Mouse (Mus musculus) spleen, adult 2 months (tissue): ENCODE measurements around the gene Ccdc152. TPM values are rescaled to one million over a fixed set of nuclear protein-coding genes. Genes with fewer than 3 reads are reported as not detected.

ENCODE experiments used
- DNase-seq, 2 experiments: peaks; one replicate each; pipeline versions ENCODE4 v3.0.0 to v3.0.0-alpha.2; 2012 to 2021; ENCODE audit warnings: low spot score in 2 of 2, low read depth in 1 of 2
- H3K27ac ChIP-seq: fragments of 200-500 bp; 2 replicates; pipeline ENCODE4 v1.5.1; 2012; ENCODE audit warnings: low read length, inconsistent platforms; ENCODE audit not compliant: insufficient read depth
- H3K27me3 ChIP-seq: fragments of 200-500 bp; 2 replicates; pipeline ENCODE4 v1.6.1; 2012; ENCODE audit warnings: mild to moderate bottlenecking, moderate library complexity, low read length, inconsistent platforms; ENCODE audit not compliant: control insufficient read depth, insufficient read depth
- H3K36me3 ChIP-seq: fragments of 200-500 bp; 2 replicates; pipeline ENCODE4 v1.6.1; 2012; ENCODE audit warnings: mild to moderate bottlenecking, low read length, inconsistent platforms; ENCODE audit not compliant: control insufficient read depth, insufficient read depth
- H3K4me1 ChIP-seq: fragments of 200-500 bp; 2 replicates; pipeline ENCODE4 v1.6.1; 2011; ENCODE audit warnings: inconsistent platforms; ENCODE audit not compliant: control insufficient read depth, insufficient read depth, insufficient read length
- H3K4me3 ChIP-seq: fragments of 200-500 bp; 2 replicates; pipeline ENCODE4 v1.5.1; 2011; ENCODE audit warnings: mild to moderate bottlenecking, inconsistent platforms; ENCODE audit not compliant: insufficient read depth, insufficient read length; ENCODE audit errors: extremely low read depth
- CTCF ChIP-seq: fragments of 200-500 bp; IDR thresholded peaks from 2 replicates; pipeline ENCODE4 v1.5.1; 2011; ENCODE audit warnings: mild to moderate bottlenecking, inconsistent platforms; ENCODE audit not compliant: insufficient read depth, insufficient read length, insufficient replicate concordance; ENCODE audit errors: extremely low read depth
- POLR2A ChIP-seq: fragments of 200-500 bp; IDR thresholded peaks from 2 replicates; pipeline ENCODE4 v1.6.1; 2011; ENCODE audit warnings: low read depth, low read length, inconsistent platforms
- WGBS: fragments of 180-500 bp; shearing (Covaris S2); methylation state at CpG from one replicate; pipeline ENCODE4 v1.1.7; 2018; 5-methylcytosine and 5-hydroxymethylcytosine counted together
- polyA plus RNA-seq: library from polyadenylated mRNA; depleted of rRNA; stranded (reverse); fragments of >200 nt; gene quantifications from 2 replicates; pipeline ENCODE4 v1.2.3, GENCODE M21; 2012

The Ccdc152 gene
- polyA plus RNA-seq, 1 experiment = 0.30 TPM

- no peak for DNase-seq
- Histone ChIP-seq H3K36me3 (no peaks in the 10 kb centered on the region), H3K27ac (no peak overlapping the region), H3K27me3 (no peaks in the 10 kb centered on the region), H3K4me3 (no peak overlapping the region), H3K4me1 (no peaks in the 10 kb centered on the region)
- WGBS = 75% methylated on average over 2 of the region's 2 CpGs
- no peak for TF ChIP-seq POLR2A
- TF ChIP-seq CTCF = no peak
Measured at GRCm38 (mm10) chr15:3331813-3332212, 28.5 kb upstream of the Ccdc152 start.

GRCm38 (mm10) chr15:3330291-3330690 is 27.0 kb upstream of the Ccdc152 start:
- WGBS = 61% methylated on average over 1 of the region's 1 CpGs
- Histone ChIP-seq H3K4me1 (no peaks in the 10 kb centered on the region), H3K4me3 (no peak overlapping the region), H3K36me3 (no peaks in the 10 kb centered on the region), H3K27me3 (no peaks in the 10 kb centered on the region), H3K27ac (no peak overlapping the region)
- no peak for TF ChIP-seq CTCF
- no peak for TF ChIP-seq POLR2A
- no peak for DNase-seq

DNA sequence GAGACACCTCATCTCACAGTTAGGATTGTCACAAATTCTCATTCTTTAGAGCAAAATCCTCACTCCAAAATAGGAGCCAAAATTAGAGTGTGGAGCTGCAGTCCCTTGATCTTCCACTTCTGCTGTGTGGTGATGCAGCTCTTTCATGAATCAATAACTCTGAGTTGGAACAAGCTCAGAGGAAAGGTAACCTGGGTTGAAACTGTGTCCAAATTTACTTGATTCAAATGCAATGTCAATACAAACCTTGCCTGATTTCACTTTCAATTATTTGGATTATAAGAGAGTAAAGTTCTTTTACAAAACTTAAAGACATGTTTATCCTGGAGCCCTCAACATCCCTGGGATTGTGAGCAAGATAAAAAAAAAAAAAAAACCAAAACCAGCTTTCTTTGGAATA is 19.7 kb upstream of the Ccdc152 start:
- TF ChIP-seq CTCF = no peak
- TF ChIP-seq POLR2A = no peak
- Histone ChIP-seq H3K27me3 (no peaks in the 10 kb centered on the region), H3K36me3 (no peaks in the 10 kb centered on the region), H3K27ac (no peak overlapping the region), H3K4me1 (no peaks in the 10 kb centered on the region), H3K4me3 (no peak overlapping the region)
- no peak for DNase-seq

GRCm38 (mm10) chr15:3319929-3320328 is 16.6 kb upstream of the Ccdc152 start:
- no peak for DNase-seq
- Histone ChIP-seq H3K4me3 (no peak overlapping the region), H3K27ac (no peak overlapping the region), H3K4me1 (no peaks in the 10 kb centered on the region), H3K36me3 (no peaks in the 10 kb centered on the region), H3K27me3 (no peaks in the 10 kb centered on the region)
- WGBS = 93% methylated on average over 9 of the region's 9 CpGs
- TF ChIP-seq CTCF (no peak), POLR2A (no peak)

DNA sequence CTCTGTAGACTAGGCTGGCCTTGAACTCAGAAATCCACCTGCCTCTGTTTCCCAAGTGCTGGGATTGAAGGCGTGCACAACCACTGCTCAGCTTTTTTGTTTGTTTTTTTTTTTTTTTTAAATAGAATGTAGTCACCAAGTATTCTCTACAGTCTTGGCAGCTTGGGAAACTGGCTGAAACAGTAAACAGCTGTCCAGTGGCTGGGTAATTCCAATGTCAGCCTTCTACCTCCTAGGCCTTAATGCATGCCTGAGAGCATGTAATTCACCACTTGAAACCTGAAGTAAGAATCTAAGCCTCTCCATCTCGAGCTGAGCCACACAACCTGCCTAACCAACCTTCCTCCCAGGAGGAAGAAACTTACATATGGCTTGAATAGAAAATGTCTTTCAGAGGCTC is 13.3 kb upstream of the Ccdc152 start:
- no peaks in the 10 kb centered on the region for H3K27me3 ChIP-seq
- WGBS = 74% methylated on average over 2 of the region's 2 CpGs
- H3K27ac ChIP-seq = no peak overlapping the region
- TF ChIP-seq CTCF = no peak
- no peak for TF ChIP-seq POLR2A
- no peaks in the 10 kb centered on the region for H3K36me3 ChIP-seq
- H3K4me1 ChIP-seq = no peaks in the 10 kb centered on the region
- H3K4me3 ChIP-seq = no peak overlapping the region
- DNase-seq = no peak

DNA sequence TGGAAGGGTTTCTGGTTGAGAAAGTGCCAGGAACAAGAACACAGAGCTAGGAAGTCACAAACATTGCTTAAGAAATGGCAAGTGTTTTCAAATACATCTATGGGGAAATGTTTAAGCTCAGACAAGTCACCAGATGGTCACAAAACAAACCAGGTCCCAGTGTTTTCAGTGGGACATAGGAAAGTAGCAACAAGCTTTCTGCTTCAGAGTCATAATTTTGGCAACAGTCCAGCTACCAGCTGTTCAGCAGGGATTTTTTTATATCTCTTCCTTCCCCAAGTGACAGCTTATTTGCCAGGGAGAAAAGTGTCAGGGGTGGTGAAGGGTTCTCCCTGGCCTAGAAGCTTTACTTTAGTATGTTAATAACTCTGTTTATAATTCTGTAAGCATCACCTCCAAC is 9.6 kb upstream of the Ccdc152 start:
- TF ChIP-seq CTCF (no peak), POLR2A (no peak)
- no peak overlapping the region for H3K27ac ChIP-seq
- H3K27me3 ChIP-seq = no peaks in the 10 kb centered on the region
- DNase-seq = no peak
- H3K4me1 ChIP-seq = no peaks in the 10 kb centered on the region; the same call in 1 of the 2 replicates
- no peaks in the 10 kb centered on the region for H3K36me3 ChIP-seq
- H3K4me3 ChIP-seq = no peak overlapping the region

DNA sequence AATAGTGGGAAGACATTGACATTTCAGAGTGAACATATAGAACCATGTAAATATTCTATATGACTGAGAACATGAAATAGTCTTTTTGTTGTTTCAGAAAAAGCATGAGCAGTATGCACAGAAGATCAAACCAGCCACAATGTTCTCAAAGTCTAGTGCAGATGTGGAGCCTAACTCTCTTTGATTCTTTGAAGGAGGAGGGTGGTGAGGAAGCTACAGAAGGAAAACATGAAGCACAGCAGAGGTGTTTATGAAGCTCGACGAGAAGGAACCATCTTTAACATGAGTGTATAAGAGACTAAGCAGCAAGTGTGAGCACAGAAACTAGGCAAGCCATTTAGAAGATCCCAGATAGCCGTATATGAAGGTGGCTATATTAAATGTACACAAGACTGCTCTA is 6.5 kb upstream of the Ccdc152 start:
- TF ChIP-seq POLR2A (no peak), CTCF (no peak)
- H3K27ac ChIP-seq = peak overlapping the region; percentile 23; the same call in 1 of the 2 replicates
- DNase-seq = peak in 1 of 2 experiments; percentile 11
- no peak overlapping the region for H3K4me3 ChIP-seq
- H3K4me1 ChIP-seq = no peaks in the 10 kb centered on the region; the same call in 1 of the 2 replicates
- 71% methylated on average over 3 of the region's 3 CpGs for WGBS
- H3K36me3 ChIP-seq = no peaks in the 10 kb centered on the region
- no peaks in the 10 kb centered on the region for H3K27me3 ChIP-seq
